Mouse (Mus musculus) bone marrow, adult 2 months (tissue): Measurements from ENCODE around the gene Rab34.

Experiments used
- CTCF ChIP-seq: fragments of 200-500 bp; IDR thresholded peaks from 2 replicates; pipeline ENCODE4 v1.5.1; 2011; ENCODE audit warnings: low read length, control low read depth; ENCODE audit not compliant: control insufficient read depth, insufficient read depth
- POLR2A ChIP-seq: fragments of 200-500 bp; IDR thresholded peaks from 2 replicates; pipeline ENCODE4 v1.6.1; 2011; ENCODE audit warnings: low read depth, mild to moderate bottlenecking, control low read depth, low read length, borderline replicate concordance; ENCODE audit not compliant: control insufficient read depth

- TF ChIP-seq POLR2A (no peak), CTCF (no peak)
Observed at GRCm38 (mm10) chr11:78190041-78190440, 1.8 kb downstream of the Rab34 start.
